Mouse (Mus musculus): ENCODE measurements around the gene Gpank1. TPM values are rescaled to one million over a fixed set of nuclear protein-coding genes. Genes with fewer than 3 reads are reported as not detected.

Gpank1 gene
- 15.1 and 26.1 TPM in 2 replicates for polyA plus RNA-seq (2012; rRNA removed; ENCODE audit: low replicate concordance)

GRCm38 (mm10) chr17:35121143-35121799 is at the start of gene Gpank1:
Gpank1 (plus strand) TSS chr17:35121455.

GRCm38 (mm10) chr17:35076507-35077176 is 44.6 kb upstream of the Gpank1 start, which contains the start of gene Ly6g6e:
Ly6g6e (plus strand) TSS chr17:35076902.

GRCm38 (mm10) chr17:35077786-35078233 is 43.4 kb upstream of the Gpank1 start, which contains the start of gene Ly6g6d:
Ly6g6d (minus strand) TSS chr17:35078065.

GRCm38 (mm10) chr17:35085208-35085865 is 35.9 kb upstream of the Gpank1 start, which contains the start of gene Ly6g6f:
Ly6g6f (minus strand) TSS chr17:35085610.

GRCm38 (mm10) chr17:35088825-35089644 is 32.2 kb upstream of the Gpank1 start, which contains the start of gene Abhd16a:
Abhd16a (plus strand) TSS chr17:35089263.

DNA sequence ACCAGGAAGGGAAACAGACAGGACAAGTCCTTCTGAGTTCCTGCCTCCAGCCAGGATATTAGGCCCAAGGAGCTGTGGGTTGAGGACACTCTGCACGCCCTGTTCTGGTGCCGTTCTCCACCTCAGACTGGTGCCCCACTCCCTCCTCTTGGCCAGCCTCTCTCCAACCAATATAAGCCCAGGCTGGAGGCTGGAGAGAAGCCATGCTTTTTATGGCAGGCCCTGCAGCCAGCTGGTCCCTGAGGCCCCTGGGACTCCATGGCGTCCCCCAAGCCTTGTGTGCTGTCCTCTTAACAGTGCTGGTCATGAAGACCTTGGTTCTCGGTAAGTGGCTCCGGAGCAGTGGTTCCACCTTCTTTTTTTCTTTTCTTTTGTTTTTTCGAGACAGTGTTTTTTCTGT is 13.2 kb upstream of the Gpank1 start, which contains the start of gene Ly6g5c:
Ly6g5c (plus strand) TSS at position 183 of the 400 bp plus-strand sequence.

GRCm38 (mm10) chr17:35115046-35116019 is 5.9 kb upstream of the Gpank1 start, which contains the start of gene Ly6g5b:
Ly6g5b (minus strand) TSS chr17:35115428.

GRCm38 (mm10) chr17:35121871-35122303 is 632 bp downstream of the Gpank1 start, which contains the start of gene Csnk2b:
Csnk2b (minus strand) TSS chr17:35122053.

GRCm38 (mm10) chr17:35126206-35126611 is 5.0 kb downstream of the Gpank1 start, which contains the start of gene D17H6S53E:
D17H6S53E (plus strand) TSS chr17:35126373.

DNA sequence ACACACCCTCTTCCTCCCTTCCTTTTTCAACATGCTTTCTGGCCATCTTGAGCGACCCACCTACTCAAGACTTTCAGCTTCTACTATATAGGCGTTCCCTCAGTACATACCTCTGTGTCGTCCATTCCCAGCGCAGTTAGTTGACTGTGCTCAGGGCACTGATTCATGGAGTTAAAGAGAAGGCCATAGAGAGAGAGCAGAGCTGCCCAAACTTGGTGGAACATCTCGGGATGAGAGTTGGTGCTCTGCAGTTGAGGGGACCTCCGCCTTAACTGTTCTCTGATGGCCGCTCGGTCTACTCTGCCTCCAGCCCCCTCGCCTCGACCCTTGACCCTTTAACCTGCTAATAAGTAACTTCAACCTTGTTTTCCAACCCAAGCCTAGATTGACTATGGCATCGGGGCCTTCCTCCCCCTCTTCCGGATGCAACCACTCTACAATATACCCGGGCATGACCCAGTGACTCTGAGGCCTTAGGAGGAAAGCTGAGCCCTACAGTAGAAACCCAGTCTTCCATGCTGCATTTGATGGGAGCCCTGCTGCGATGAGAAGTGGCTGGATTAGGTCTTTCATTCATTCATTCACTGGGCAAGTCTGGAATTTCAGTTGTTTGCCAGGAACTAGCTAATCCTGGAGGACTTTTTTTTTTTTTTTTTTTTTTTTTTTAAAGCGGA is 10.4 kb downstream of the Gpank1 start, which contains the start of gene Apom:
Apom (minus strand) TSS at position 551 of the 674 bp plus-strand sequence.

GRCm38 (mm10) chr17:35134801-35135590 is 13.7 kb downstream of the Gpank1 start, which contains the start of gene Bag6:
Bag6 (plus strand) TSS chr17:35135178.

DNA sequence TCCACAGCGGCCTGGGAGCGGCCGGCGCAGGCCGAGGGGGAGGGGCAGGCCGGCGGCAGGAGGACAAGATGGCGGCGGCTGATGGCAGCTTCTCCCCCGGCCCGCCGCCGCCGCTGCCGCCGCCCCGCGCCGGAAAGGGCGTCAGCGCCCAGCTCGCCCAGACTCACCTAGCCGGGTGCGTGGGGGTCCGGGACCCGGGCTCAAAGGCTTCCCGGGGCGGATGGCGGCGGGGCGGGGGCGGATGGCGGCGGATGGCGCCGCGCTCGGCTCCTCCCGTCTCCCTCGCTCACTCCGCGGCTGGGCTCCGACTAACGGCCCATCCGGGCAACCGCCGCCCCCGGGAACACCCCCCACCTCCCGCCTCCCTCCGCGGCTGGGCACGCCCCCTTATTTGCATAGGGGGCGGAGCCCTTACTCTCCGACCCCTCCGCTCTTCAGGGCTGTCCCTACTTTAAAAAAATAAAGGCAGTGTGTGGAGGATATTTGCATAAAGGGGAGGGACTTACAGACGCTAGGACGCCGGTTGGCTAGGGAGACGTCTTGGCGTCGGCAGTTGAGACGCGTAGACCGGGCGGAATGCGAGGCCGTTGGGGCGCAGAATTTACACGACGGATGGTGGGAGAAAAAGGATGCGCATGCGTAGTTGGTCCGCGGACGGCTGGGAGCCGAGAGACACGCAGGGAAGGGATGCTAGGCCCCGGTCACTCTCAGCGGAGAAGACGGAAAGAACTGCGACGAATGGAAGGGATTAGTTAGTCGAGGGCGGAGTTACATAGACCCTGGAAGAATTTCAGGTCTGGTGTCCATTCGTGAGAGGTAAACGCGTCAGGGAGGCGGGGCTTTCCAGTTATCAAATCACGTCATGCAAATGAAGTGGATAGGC is 43.6 kb downstream of the Gpank1 start, which contains the start of gene Prrc2a:
Prrc2a (minus strand) TSS at position 330 of the 883 bp plus-strand sequence.

Other genes with a start within 250 kb of the Gpank1 start
- gene Zbtb12, start 242.0 kb upstream of the Gpank1 start, polyA plus RNA-seq (2012; rRNA removed; ENCODE audit: low replicate concordance) = 6.2 and 6.7 TPM in 2 replicates
- not detected in 2 replicates for gene Gm20547, start 239.4 kb upstream of the Gpank1 start, polyA plus RNA-seq (2012; rRNA removed; ENCODE audit: low replicate concordance)
- 5.1 and 6.8 TPM in 2 replicates for gene C2, start 223.2 kb upstream of the Gpank1 start, polyA plus RNA-seq (2012; rRNA removed; ENCODE audit: low replicate concordance)
- 206 and 215 TPM in 2 replicates for gene Ehmt2, start 223.0 kb upstream of the Gpank1 start, polyA plus RNA-seq (2012; rRNA removed; ENCODE audit: low replicate concordance)
- gene Slc44a4, start 207.0 kb upstream of the Gpank1 start, polyA plus RNA-seq (2012; rRNA removed; ENCODE audit: low replicate concordance) = 74.7 and 81.1 TPM in 2 replicates
- gene Neu1, start 190.2 kb upstream of the Gpank1 start, polyA plus RNA-seq (2012; rRNA removed; ENCODE audit: low replicate concordance) = 40.9 and 52.9 TPM in 2 replicates
- 5.4 and 9.5 TPM in 2 replicates for gene Hspa1b, start 162.2 kb upstream of the Gpank1 start, polyA plus RNA-seq (2012; rRNA removed; ENCODE audit: low replicate concordance)
- gene Gm20481, start 151.5 kb upstream of the Gpank1 start, polyA plus RNA-seq (2012; rRNA removed; ENCODE audit: low replicate concordance) = not detected in 2 replicates
- gene Hspa1a, start 149.3 kb upstream of the Gpank1 start, polyA plus RNA-seq (2012; rRNA removed; ENCODE audit: low replicate concordance) = 4.9 and 6.7 TPM in 2 replicates
- gene Hspa1l, start 148.8 kb upstream of the Gpank1 start, polyA plus RNA-seq (2012; rRNA removed; ENCODE audit: low replicate concordance) = 0.15 and 0.22 TPM in 2 replicates
- 88.2 and 110 TPM in 2 replicates for gene Lsm2, start 139.6 kb upstream of the Gpank1 start, polyA plus RNA-seq (2012; rRNA removed; ENCODE audit: low replicate concordance)
- 142 and 150 TPM in 2 replicates for gene Vars, start 120.5 kb upstream of the Gpank1 start, polyA plus RNA-seq (2012; rRNA removed; ENCODE audit: low replicate concordance)
- 1.6 and 2.0 TPM in 2 replicates for gene Vwa7, start 104.9 kb upstream of the Gpank1 start, polyA plus RNA-seq (2012; rRNA removed; ENCODE audit: low replicate concordance)
- gene Sapcd1, start 93.4 kb upstream of the Gpank1 start, polyA plus RNA-seq (2012; rRNA removed; ENCODE audit: low replicate concordance) = 0.41 and 0.69 TPM in 2 replicates
- gene Msh5, start 74.7 kb upstream of the Gpank1 start, polyA plus RNA-seq (2012; rRNA removed; ENCODE audit: low replicate concordance) = 2.0 and 5.6 TPM in 2 replicates
- gene Clic1, start 71.5 kb upstream of the Gpank1 start, polyA plus RNA-seq (2012; rRNA removed; ENCODE audit: low replicate concordance) = 133 and 202 TPM in 2 replicates
- gene Ddah2, start 62.4 kb upstream of the Gpank1 start, polyA plus RNA-seq (2012; rRNA removed; ENCODE audit: low replicate concordance) = 13.4 and 17.5 TPM in 2 replicates
- 0.85 and 7.5 TPM in 2 replicates for gene Ly6g6c, start 56.1 kb upstream of the Gpank1 start, polyA plus RNA-seq (2012; rRNA removed; ENCODE audit: low replicate concordance)
- 0.18 and 0.55 TPM in 2 replicates for gene Mpig6b, start 55.3 kb upstream of the Gpank1 start, polyA plus RNA-seq (2012; rRNA removed; ENCODE audit: low replicate concordance)
- 0.15 and 29.8 TPM in 2 replicates for gene Ly6g6e, start 44.6 kb upstream of the Gpank1 start, polyA plus RNA-seq (2012; rRNA removed; ENCODE audit: low replicate concordance)
- gene Ly6g6d, start 43.4 kb upstream of the Gpank1 start, polyA plus RNA-seq (2012; rRNA removed; ENCODE audit: low replicate concordance) = 5.8 and 13.6 TPM in 2 replicates
- gene Ly6g6f, start 35.8 kb upstream of the Gpank1 start, polyA plus RNA-seq (2012; rRNA removed; ENCODE audit: low replicate concordance) = 3.3 and 4.6 TPM in 2 replicates
- gene Abhd16a, start 32.2 kb upstream of the Gpank1 start, polyA plus RNA-seq (2012; rRNA removed; ENCODE audit: low replicate concordance) = 135 and 240 TPM in 2 replicates
- gene Ly6g5c, start 13.2 kb upstream of the Gpank1 start, polyA plus RNA-seq (2012; rRNA removed; ENCODE audit: low replicate concordance) = not detected in 2 replicates
- gene Ly6g5b, start 6.0 kb upstream of the Gpank1 start, polyA plus RNA-seq (2012; rRNA removed; ENCODE audit: low replicate concordance) = 1.7 TPM in 2 replicates
- 334 and 557 TPM in 2 replicates for gene Csnk2b, start 598 bp downstream of the Gpank1 start, polyA plus RNA-seq (2012; rRNA removed; ENCODE audit: low replicate concordance)
- 21.5 and 30.6 TPM in 2 replicates for gene D17H6S53E, start 4.9 kb downstream of the Gpank1 start, polyA plus RNA-seq (2012; rRNA removed; ENCODE audit: low replicate concordance)
- 0.25 TPM in 2 replicates for gene Apom, start 10.6 kb downstream of the Gpank1 start, polyA plus RNA-seq (2012; rRNA removed; ENCODE audit: low replicate concordance)
- gene Bag6, start 13.7 kb downstream of the Gpank1 start, polyA plus RNA-seq (2012; rRNA removed; ENCODE audit: low replicate concordance) = 179 and 180 TPM in 2 replicates
- gene Prrc2a, start 43.4 kb downstream of the Gpank1 start, polyA plus RNA-seq (2012; rRNA removed; ENCODE audit: low replicate concordance) = 388 and 529 TPM in 2 replicates
- gene Aif1, start 54.6 kb downstream of the Gpank1 start, polyA plus RNA-seq (2012; rRNA removed; ENCODE audit: low replicate concordance) = 0.76 TPM in 1 of 2 replicates, not detected in the other
- 6.5 and 24.6 TPM in 2 replicates for gene Lst1, start 67.0 kb downstream of the Gpank1 start, polyA plus RNA-seq (2012; rRNA removed; ENCODE audit: low replicate concordance)
- 6.3 and 41.5 TPM in 2 replicates for gene Ltb, start 73.0 kb downstream of the Gpank1 start, polyA plus RNA-seq (2012; rRNA removed; ENCODE audit: low replicate concordance)
- 1.5 and 1.8 TPM in 2 replicates for gene Tnf, start 80.6 kb downstream of the Gpank1 start, polyA plus RNA-seq (2012; rRNA removed; ENCODE audit: low replicate concordance)
- gene Lta, start 83.9 kb downstream of the Gpank1 start, polyA plus RNA-seq (2012; rRNA removed; ENCODE audit: low replicate concordance) = 0.70 and 1.1 TPM in 2 replicates
- gene Gm16181, start 99.4 kb downstream of the Gpank1 start, polyA plus RNA-seq (2012; rRNA removed; ENCODE audit: low replicate concordance) = not detected in 2 replicates
- gene Atp6v1g2, start 112.2 kb downstream of the Gpank1 start, polyA plus RNA-seq (2012; rRNA removed; ENCODE audit: low replicate concordance) = 2.2 and 3.7 TPM in 2 replicates
- 27.0 and 39.7 TPM in 2 replicates for gene Nfkbil1, start 114.3 kb downstream of the Gpank1 start, polyA plus RNA-seq (2012; rRNA removed; ENCODE audit: low replicate concordance)
- 147 and 156 TPM in 2 replicates for gene Ddx39b, start 120.3 kb downstream of the Gpank1 start, polyA plus RNA-seq (2012; rRNA removed; ENCODE audit: low replicate concordance)
- gene H2-D1, start 141.3 kb downstream of the Gpank1 start, polyA plus RNA-seq (2012; rRNA removed; ENCODE audit: low replicate concordance) = 447 and 1,433 TPM in 2 replicates
- 28.5 and 65.5 TPM in 2 replicates for gene H2-Q1, start 198.9 kb downstream of the Gpank1 start, polyA plus RNA-seq (2012; rRNA removed; ENCODE audit: low replicate concordance)
- gene H2-Q2, start 220.8 kb downstream of the Gpank1 start, polyA plus RNA-seq (2012; rRNA removed; ENCODE audit: low replicate concordance) = 350 and 1,003 TPM in 2 replicates